Mouse (Mus musculus) adipocyte (in vitro differentiated cells): ENCODE data around the gene 4430402I18Rik.
"Not testable (repeated sequence)": the region's sequence is repeated elsewhere in the genome, so short reads cannot be mapped to it uniquely, and the experiment has no call there.

ENCODE experiments used
- DNase-seq: peaks from one replicate; pipeline ENCODE4 v3.0.0-alpha.2; 2016; ENCODE audit warnings: low spot score

The 4430402I18Rik gene

GRCm38 (mm10) chr19:28967652-28968051, at the start of gene 4430402I18Rik:
TSS of gene 4430402I18Rik (minus strand) at chr19:28967800.
- no peak for DNase-seq

- no peak for DNase-seq
These were observed 49.2 kb upstream of the 4430402I18Rik start for GRCm38 (mm10) chr19:29016786-29017185.

- peak; percentile 41 for DNase-seq
These were observed 48.7 kb upstream of the 4430402I18Rik start for GRCm38 (mm10) chr19:29016204-29016765.

GRCm38 (mm10) chr19:29015410-29016203, 48.0 kb upstream of the 4430402I18Rik start:
- DNase-seq: peak; percentile 43

- peak; percentile 78 for DNase-seq
These were observed 47.0 kb upstream of the 4430402I18Rik start for GRCm38 (mm10) chr19:29014466-29015055.

GRCm38 (mm10) chr19:29011355-29011990, 43.9 kb upstream of the 4430402I18Rik start:
- DNase-seq: peak; percentile 78

- DNase-seq: no peak
These were observed 41.4 kb upstream of the 4430402I18Rik start for GRCm38 (mm10) chr19:29009046-29009445.

- no peak for DNase-seq
These were observed 40.6 kb upstream of the 4430402I18Rik start for GRCm38 (mm10) chr19:29008069-29008706.

GRCm38 (mm10) chr19:29000321-29000720, 32.7 kb upstream of the 4430402I18Rik start:
- DNase-seq: not testable (repeated sequence)

- DNase-seq: no peak
These were observed 30.5 kb upstream of the 4430402I18Rik start for GRCm38 (mm10) chr19:28997976-28998630.

GRCm38 (mm10) chr19:28995366-28995765, 27.8 kb upstream of the 4430402I18Rik start:
- no peak for DNase-seq

GRCm38 (mm10) chr19:28994870-28995269, 27.3 kb upstream of the 4430402I18Rik start:
- no peak for DNase-seq

- DNase-seq: peak; percentile 29
These were observed 23.8 kb upstream of the 4430402I18Rik start for GRCm38 (mm10) chr19:28991391-28991790.

GRCm38 (mm10) chr19:28990590-28991221, 23.1 kb upstream of the 4430402I18Rik start:
- DNase-seq: peak; percentile 49

GRCm38 (mm10) chr19:28990194-28990589, 22.6 kb upstream of the 4430402I18Rik start, which contains the start of gene Cdc37l1:
TSS of gene Cdc37l1 (plus strand) at chr19:28990352.
- DNase-seq: peak; percentile 96

- DNase-seq: no peak
These were observed 21.9 kb upstream of the 4430402I18Rik start for GRCm38 (mm10) chr19:28989515-28989914.

- no peak for DNase-seq
These were observed 15.0 kb upstream of the 4430402I18Rik start for GRCm38 (mm10) chr19:28982617-28983016.

- peak; percentile 68 for DNase-seq
These were observed 7.4 kb upstream of the 4430402I18Rik start for GRCm38 (mm10) chr19:28974862-28975611.

GRCm38 (mm10) chr19:28970251-28970650, 2.7 kb upstream of the 4430402I18Rik start:
- DNase-seq: no peak

- no peak for DNase-seq
These were observed 1.6 kb upstream of the 4430402I18Rik start for GRCm38 (mm10) chr19:28969231-28969630.
